Mouse (Mus musculus) limb, embryonic 10.5 days (tissue): Measurements from ENCODE around the gene Ap3s2. TPM values are rescaled to one million over a fixed set of nuclear protein-coding genes. Genes with fewer than 3 reads are reported as not detected.

ENCODE experiments used
- microRNA-seq: library from miRNA; unstranded; fragments of <30 nt; microRNA quantifications from one replicate; pipeline ENCODE4, GENCODE M21; 2017
- polyA plus RNA-seq: library from polyadenylated mRNA; unstranded; fragments of >200 nt; fragmentation: Nextera tagmentation; extraction: Ambion mirVana; gene quantifications from 2 replicates; pipeline ENCODE4 v1.2.1, GENCODE M21; 2016

Gene Ap3s2
- polyA plus RNA-seq, 1 experiment from 2014 or later: 44.4 TPM

Small RNA genes within 50 kb of the gene (microRNA-seq; reads per million reads assigned to microRNA genes)
- not detected for gene Gm24541

Other genes with a start within 250 kb of the Ap3s2 start
- gene Kif7, start 204.9 kb downstream of the Ap3s2 start, polyA plus RNA-seq: 7.2 and 8.5 TPM in 2 replicates
- not detected in 2 replicates for gene Plin1, start 187.7 kb downstream of the Ap3s2 start, polyA plus RNA-seq
- 6.6 and 11.3 TPM in 2 replicates for gene Pex11a, start 177.5 kb downstream of the Ap3s2 start, polyA plus RNA-seq
- 0.19 and 0.35 TPM in 2 replicates for gene Wdr93, start 177.5 kb downstream of the Ap3s2 start, polyA plus RNA-seq
- not detected in 2 replicates for gene Mesp1, start 126.9 kb downstream of the Ap3s2 start, polyA plus RNA-seq
- gene Mesp2, start 109.9 kb downstream of the Ap3s2 start, polyA plus RNA-seq: 0.21 TPM in 1 of 2 replicates, not detected in the other
- gene Anpep, start 59.6 kb downstream of the Ap3s2 start, polyA plus RNA-seq: 8.1 and 9.7 TPM in 2 replicates
- 14.3 and 16.1 TPM in 2 replicates for gene Arpin, start 14.7 kb upstream of the Ap3s2 start, polyA plus RNA-seq
- 19.4 and 19.7 TPM in 2 replicates for gene Zfp710, start 104.2 kb upstream of the Ap3s2 start, polyA plus RNA-seq
- gene Idh2, start 194.7 kb upstream of the Ap3s2 start, polyA plus RNA-seq: 533 and 582 TPM in 2 replicates